Mouse (Mus musculus): ENCODE measurements around the gene Nudt17. TPM values are rescaled to one million over a fixed set of nuclear protein-coding genes. Genes with fewer than 3 reads are reported as not detected.

Gene Nudt17
- total and polyA plus RNA-seq, 3 experiments, result 0.21 to 1.9 (median 1.0) TPM

GRCm38 (mm10) chr3:96727828-96728633 is 19.7 kb upstream of the Nudt17 start:
- Histone ChIP-seq H3K4me1 (ENCODE audit: control insufficient read depth in 1 of 2, insufficient read depth in 2 of 2) (peaks cover 7 to 44% of the 10 kb centered on the region in 2 experiments), H3K4me2 (ENCODE audit: insufficient read depth, low read depth, poor library complexity, severe bottlenecking) (peak overlapping the region; percentile 99), H3K79me2 (replicated peaks; ENCODE audit: control insufficient read depth, extremely low read depth, insufficient read depth, poor library complexity, severe bottlenecking) (peaks cover 62% of the 10 kb centered on the region), H3K4me3 (replicated peaks in 1 of 3; ENCODE audit: low read depth in 2 of 3, low read length in 2 of 3, poor library complexity in 1 of 3) (peak overlapping the region; percentile 82 to 96 (median 91)), H3K27ac (ENCODE audit: insufficient read depth, low read depth) (peak overlapping the region; percentile 74), H3K27me3 (replicated peaks) (no peaks in the 10 kb centered on the region), H3K36me3 (replicated peaks in 1 of 2; ENCODE audit: control insufficient read depth in 1 of 2, insufficient read depth in 1 of 2, low read length in 1 of 2) (peaks cover 13 to 33% of the 10 kb centered on the region in 2 experiments), H3K9me3 (replicated peaks; ENCODE audit: low read length) (no peaks in the 10 kb centered on the region), H3K9ac (ENCODE audit: insufficient read depth, low read depth) (peak overlapping the region; percentile 98)
- dilution Hi-C loops (cut with MboI; ENCODE audit: extremely low pct_ligation_motif_present, extremely low pct_unique_long_range_greater_than_20kb, low sequenced_read_pairs), result no loop called here
- peak; percentile 52; the same call in 1 of the 2 replicates for TF ChIP-seq UBTF (IDR thresholded peaks at IDR 0.05; ENCODE audit: low read depth, low read length)
- TF ChIP-seq SIN3A (IDR thresholded peaks at IDR 0.05; ENCODE audit: low read length), result peak; percentile 8; the same call in 1 of the 2 replicates
- no peak; the same call in 1 of the 2 replicates for TF ChIP-seq CHD2 (IDR thresholded peaks at IDR 0.05; ENCODE audit: low read length)
- no peak for TF ChIP-seq ETS1 (conservative IDR thresholded peaks at IDR 0.05; ENCODE audit: low read depth, low read length)
- TF ChIP-seq TCF12 (IDR thresholded peaks at IDR 0.05; ENCODE audit: low read depth, low read length), result no peak
- no peak for TF ChIP-seq JUN (IDR thresholded peaks at IDR 0.05; ENCODE audit: insufficient read depth, low read depth, low read length)
- TF ChIP-seq EP300 (IDR thresholded peaks at IDR 0.05; ENCODE audit: low read length), result 0 out of 2 replicates have a peak, but pooled peaks have one; percentile 1
- no peak for TF ChIP-seq JUND (conservative IDR thresholded peaks at IDR 0.05; ENCODE audit: low read depth, low read length)
- no peak for TF ChIP-seq CTCF (conservative IDR thresholded peaks at IDR 0.05 in 1 of 2, IDR thresholded peaks at IDR 0.05 in 1 of 2; ENCODE audit: low read depth in 2 of 2, low read length in 2 of 2)
- no peak for TF ChIP-seq ZMIZ1 (IDR thresholded peaks at IDR 0.05; ENCODE audit: low read depth, low read length)
- TF ChIP-seq MAZ (IDR thresholded peaks at IDR 0.05; ENCODE audit: low read depth, low read length), result no peak
- TF ChIP-seq MXI1 (IDR thresholded peaks at IDR 0.05; ENCODE audit: low read depth, low read length), result no peak
- no peak for TF ChIP-seq E2F4 (IDR thresholded peaks at IDR 0.05; ENCODE audit: insufficient replicate concordance, low read depth, low read length)
- no peak for TF ChIP-seq USF1 (IDR thresholded peaks at IDR 0.05; ENCODE audit: low read depth, low read length)
- TF ChIP-seq NRF1 (IDR thresholded peaks at IDR 0.05; ENCODE audit: low read depth, low read length), result no peak
- peak; percentile 42 for DNase-seq (ENCODE audit: extremely low read depth)
- in situ Hi-C loops (cut with MboI; ENCODE audit: low pct_ligation_motif_present, low pct_unique_long_range_greater_than_20kb, low sequenced_read_pairs), result no loop called here

GRCm38 (mm10) chr3:96727343-96727827 is 19.0 kb upstream of the Nudt17 start, which contains the start of the genes Polr3c and Rnf115:
Gene Polr3c, minus strand, starts transcription at chr3:96727628.
Gene Rnf115, plus strand, starts transcription at chr3:96727664.
- Histone ChIP-seq H3K79me2 (replicated peaks; ENCODE audit: control insufficient read depth, extremely low read depth, insufficient read depth, poor library complexity, severe bottlenecking) (peaks cover 62% of the 10 kb centered on the region), H3K27me3 (replicated peaks) (no peaks in the 10 kb centered on the region), H3K9me3 (replicated peaks; ENCODE audit: low read length) (no peaks in the 10 kb centered on the region), H3K27ac (ENCODE audit: insufficient read depth, low read depth) (peak within 1 kb of the TSS; percentile 74), H3K4me2 (ENCODE audit: insufficient read depth, low read depth, poor library complexity, severe bottlenecking) (peak within 1 kb of the TSS; percentile 99), H3K9ac (ENCODE audit: insufficient read depth, low read depth) (peak within 1 kb of the TSS; percentile 98), H3K4me3 (replicated peaks in 1 of 3; ENCODE audit: low read depth in 2 of 3, low read length in 2 of 3, poor library complexity in 1 of 3) (peak within 1 kb of the TSS; percentile 82 to 100 (median 96)), H3K36me3 (replicated peaks in 1 of 2; ENCODE audit: control insufficient read depth in 1 of 2, insufficient read depth in 1 of 2, low read length in 1 of 2) (peaks cover 19 to 37% of the 10 kb centered on the region in 2 experiments), H3K4me1 (ENCODE audit: control insufficient read depth in 1 of 2, insufficient read depth in 2 of 2) (peaks cover 7 to 44% of the 10 kb centered on the region in 2 experiments)
- in situ Hi-C loops (cut with MboI; ENCODE audit: low pct_ligation_motif_present, low pct_unique_long_range_greater_than_20kb, low sequenced_read_pairs) (no loop called here), dilution Hi-C loops (cut with MboI; ENCODE audit: extremely low pct_ligation_motif_present, extremely low pct_unique_long_range_greater_than_20kb, low sequenced_read_pairs) (no loop called here)
- peak; percentile 88 for DNase-seq (ENCODE audit: extremely low read depth)
- TF ChIP-seq TCF12 (IDR thresholded peaks at IDR 0.05; ENCODE audit: low read depth, low read length) (peak; percentile 89), MAFK (IDR thresholded peaks at IDR 0.05; ENCODE audit: insufficient replicate concordance, low read length) (no peak), RCOR1 (conservative IDR thresholded peaks at IDR 0.05; ENCODE audit: low read depth, low read length) (peak; percentile 50; the same call in 1 of the 2 replicates), ETS1 (conservative IDR thresholded peaks at IDR 0.05; ENCODE audit: low read depth, low read length) (peak; percentile 54; the same call in 1 of the 2 replicates), SIN3A (IDR thresholded peaks at IDR 0.05; ENCODE audit: low read length) (peak; percentile 98), GABPA (IDR thresholded peaks at IDR 0.05; ENCODE audit: insufficient replicate concordance, low read depth, low read length) (peak; percentile 95), NELFE (IDR thresholded peaks at IDR 0.05; ENCODE audit: low read depth, low read length) (peak; percentile 88), NRF1 (IDR thresholded peaks at IDR 0.05; ENCODE audit: low read depth, low read length) (peak; percentile 53), CHD1 (IDR thresholded peaks at IDR 0.05; ENCODE audit: low read depth, low read length) (0 out of 2 replicates have a peak, but pooled peaks have one; percentile 46), CTCF (conservative IDR thresholded peaks at IDR 0.05 in 1 of 2, IDR thresholded peaks at IDR 0.05 in 1 of 2; ENCODE audit: low read depth in 2 of 2, low read length in 2 of 2) (no peak), HCFC1 (IDR thresholded peaks at IDR 0.05; ENCODE audit: low read depth, low read length) (peak; percentile 94), MAZ (IDR thresholded peaks at IDR 0.05; ENCODE audit: low read depth, low read length) (0 out of 2 replicates have a peak, but pooled peaks have one; percentile 50), ZNF384 (IDR thresholded peaks at IDR 0.05; ENCODE audit: low read depth, low read length) (no peak), MYC (IDR thresholded peaks at IDR 0.05; ENCODE audit: low read depth, low read length) (peak; percentile 49; the same call in 1 of the 2 replicates), UBTF (IDR thresholded peaks at IDR 0.05; ENCODE audit: low read depth, low read length) (no peak; the same call in 1 of the 2 replicates), MEF2A (IDR thresholded peaks at IDR 0.05; ENCODE audit: borderline replicate concordance, low read depth, low read length) (peak; percentile 12; the same call in 1 of the 2 replicates), E2F4 (IDR thresholded peaks at IDR 0.05; ENCODE audit: insufficient replicate concordance, low read depth, low read length) (no peak), ZMIZ1 (IDR thresholded peaks at IDR 0.05; ENCODE audit: low read depth, low read length) (peak; percentile 86), EP300 (IDR thresholded peaks at IDR 0.05; ENCODE audit: low read length) (no peak), PAX5 (IDR thresholded peaks at IDR 0.05; ENCODE audit: low read length) (no peak), JUND (conservative IDR thresholded peaks at IDR 0.05; ENCODE audit: low read depth, low read length) (no peak), BHLHE40 (IDR thresholded peaks at IDR 0.05; ENCODE audit: low read depth, low read length) (peak; percentile 99), JUN (IDR thresholded peaks at IDR 0.05; ENCODE audit: insufficient read depth, low read depth, low read length) (no peak)

Data from CH12.LX (cell line).